Mouse (Mus musculus) testis, adult 2 months (tissue): Measurements from ENCODE around the gene Fign.

Experiments
- CTCF ChIP-seq: fragments of 200-500 bp; IDR thresholded peaks from 2 replicates; pipeline ENCODE4 v1.5.1; 2012; ENCODE audit warnings: low read depth, mild to moderate bottlenecking, inconsistent platforms, low read length, moderate library complexity; ENCODE audit not compliant: control insufficient read depth, insufficient read depth, insufficient replicate concordance
- POLR2A ChIP-seq: fragments of 200-500 bp; IDR thresholded peaks from 2 replicates; pipeline ENCODE4 v1.6.1; 2012; ENCODE audit warnings: low read depth, mild to moderate bottlenecking, inconsistent platforms, low read length, moderate library complexity; ENCODE audit not compliant: control insufficient read depth

- TF ChIP-seq CTCF (no peak), POLR2A (no peak)
Observed at GRCm38 (mm10) chr2:64097937-64098617, at the start of gene Fign.
